Mouse (Mus musculus) liver, embryonic 11.5 days (tissue): ENCODE measurements around the gene Elavl4. TPM values are rescaled to one million over a fixed set of nuclear protein-coding genes. Genes with fewer than 3 reads are reported as not detected.

Experiments
- ATAC-seq: fragments of 200-750 bp; cut with Nextera tagmentation; replicated peaks from 2 replicates; pipeline ENCODE4 v1.8.0; 2017; ENCODE audit warnings: moderate number of reproducible peaks, mild to moderate bottlenecking, moderate TSS enrichment, moderate library complexity; ENCODE audit not compliant: low FRiP score
- DNase-seq: peaks from one replicate; pipeline ENCODE4 v3.0.0-alpha.2; 2017; ENCODE audit warnings: low spot score
- H3K27ac ChIP-seq: fragments of 300-500 bp; sonication (generic); 2 replicates; pipeline ENCODE4 v1.5.1; 2014; ENCODE audit warnings: mild to moderate bottlenecking, low read depth, low read length, control low read depth
- H3K27me3 ChIP-seq: fragments of 300-500 bp; sonication (generic); replicated peaks from 2 replicates; pipeline ENCODE4 v1.6.1; 2014; ENCODE audit warnings: low read length, mixed read lengths; ENCODE audit not compliant: control insufficient read depth, insufficient read depth
- H3K36me3 ChIP-seq: fragments of 300-500 bp; sonication (generic); 2 replicates; pipeline ENCODE4 v1.6.1; 2014; ENCODE audit warnings: mild to moderate bottlenecking, low read length, moderate library complexity, mixed read lengths; ENCODE audit not compliant: control insufficient read depth, insufficient read depth
- H3K4me1 ChIP-seq: fragments of 300-500 bp; sonication (generic); replicated peaks from 2 replicates; pipeline ENCODE4 v1.6.1; 2014; ENCODE audit warnings: low read length, mixed read lengths; ENCODE audit not compliant: control insufficient read depth, insufficient read depth
- H3K4me2 ChIP-seq: fragments of 300-500 bp; sonication (generic); 2 replicates; pipeline ENCODE4 v1.6.1; 2014; ENCODE audit warnings: mild to moderate bottlenecking, control low read depth, moderate library complexity
- H3K4me3 ChIP-seq: fragments of 300-500 bp; sonication (generic); 2 replicates; pipeline ENCODE4 v1.5.1; 2014; ENCODE audit warnings: low read depth, low read length, control low read depth
- H3K9ac ChIP-seq: fragments of 300-500 bp; sonication (generic); 2 replicates; pipeline ENCODE4 v1.6.1; 2014; ENCODE audit warnings: low read depth, low read length, control low read depth
- H3K9me3 ChIP-seq: fragments of 300-500 bp; sonication (generic); 2 replicates; pipeline ENCODE4 v1.6.1; 2016; ENCODE audit warnings: low read length, inconsistent platforms, mixed read lengths; ENCODE audit not compliant: control insufficient read depth
- WGBS: fragments of 180-500 bp; shearing (Covaris S2); extraction: QIAGEN DNeasy Blood & Tissue Kit; methylation state at CpG from one replicate; pipeline ENCODE4 v1.1.7; 2014; 5-methylcytosine and 5-hydroxymethylcytosine counted together
- polyA plus RNA-seq: library from polyadenylated mRNA; unstranded; fragments of >200 nt; fragmentation: Nextera tagmentation; extraction: Ambion mirVana; gene quantifications from 2 replicates; pipeline ENCODE4 v1.2.1, GENCODE M21; 2014

Gene Elavl4
- polyA plus RNA-seq, 1 experiment from 2014 or later = 1.7 TPM

DNA sequence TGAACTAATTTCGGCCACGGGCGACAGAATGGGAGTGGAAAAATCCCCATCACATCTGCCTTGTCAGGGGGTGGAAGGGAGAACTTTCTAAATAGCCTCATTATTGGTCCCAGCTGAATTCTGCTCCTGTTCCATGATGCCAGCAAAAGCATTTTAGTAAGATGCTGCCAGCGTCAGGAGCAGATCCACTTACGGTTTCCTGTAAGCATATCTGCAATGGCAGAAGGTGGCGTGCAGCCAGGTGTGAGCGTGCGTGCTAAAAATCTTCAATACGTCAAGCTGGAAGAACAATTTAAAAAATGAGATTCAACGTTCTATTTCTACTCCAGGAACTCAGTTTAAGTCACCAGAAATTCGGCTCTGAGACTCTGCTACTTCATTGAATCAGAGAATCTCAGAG, 45.1 kb downstream of the Elavl4 start:
- ATAC-seq (no peak), DNase-seq (no peak)
- Histone ChIP-seq H3K27me3 (no peaks in the 10 kb centered on the region), H3K36me3 (no peaks in the 10 kb centered on the region), H3K4me3 (no peak overlapping the region), H3K27ac (no peak overlapping the region), H3K4me2 (no peak overlapping the region), H3K4me1 (no peaks in the 10 kb centered on the region), H3K9me3 (no peaks in the 10 kb centered on the region), H3K9ac (no peak overlapping the region)
- WGBS = 84% methylated on average over 11 of the region's 11 CpGs

DNA sequence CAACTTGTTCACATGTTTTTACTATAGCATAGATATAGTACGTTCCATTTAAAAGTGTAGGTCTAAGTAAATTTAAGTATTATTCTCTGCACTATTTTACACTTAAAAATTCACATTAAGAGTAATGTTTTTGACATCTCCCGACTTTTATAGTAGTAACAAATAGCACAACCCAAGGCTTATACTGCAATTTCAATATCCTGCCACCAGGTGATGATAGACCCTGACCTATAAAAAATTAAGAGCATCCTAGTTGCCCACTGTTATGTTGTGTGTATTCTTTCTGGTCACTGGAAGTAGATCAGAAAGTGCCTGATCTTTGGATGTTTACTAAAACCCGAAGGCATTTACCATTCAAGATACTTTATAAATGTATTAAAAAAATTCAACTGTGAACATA, 55.9 kb downstream of the Elavl4 start:
- no peaks in the 10 kb centered on the region for H3K36me3 ChIP-seq
- no peaks in the 10 kb centered on the region for H3K9me3 ChIP-seq
- no peaks in the 10 kb centered on the region for H3K4me1 ChIP-seq
- DNase-seq (no peak), ATAC-seq (no peak)
- no peak overlapping the region for H3K27ac ChIP-seq
- H3K27me3 ChIP-seq = no peaks in the 10 kb centered on the region
- WGBS = 70% methylated on average over 3 of the region's 3 CpGs
- no peak overlapping the region for H3K4me3 ChIP-seq
- H3K9ac ChIP-seq = no peak overlapping the region
- no peak overlapping the region for H3K4me2 ChIP-seq

DNA sequence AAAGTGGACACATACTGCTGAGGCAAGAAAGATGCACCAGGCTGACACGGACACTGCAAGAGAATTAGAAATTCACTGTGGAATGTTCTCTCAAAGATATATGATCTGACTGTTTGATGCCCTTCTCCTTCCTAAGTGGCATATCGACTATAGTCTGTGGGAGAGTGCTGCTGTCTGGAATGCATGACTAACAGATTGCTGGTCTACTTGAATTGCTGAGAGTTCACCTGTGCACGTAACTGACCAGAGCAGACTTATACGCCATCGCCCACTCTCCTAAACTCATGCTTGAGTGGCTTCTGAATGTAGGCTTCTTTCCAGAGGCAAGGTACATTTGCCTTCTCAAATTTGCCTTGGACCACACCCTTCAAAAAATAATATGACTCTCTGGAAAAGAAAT, 58.5 kb downstream of the Elavl4 start:
- Histone ChIP-seq H3K9me3 (no peaks in the 10 kb centered on the region), H3K9ac (no peak overlapping the region), H3K27ac (no peak overlapping the region), H3K36me3 (no peaks in the 10 kb centered on the region), H3K4me1 (no peaks in the 10 kb centered on the region), H3K27me3 (no peaks in the 10 kb centered on the region), H3K4me2 (no peak overlapping the region), H3K4me3 (no peak overlapping the region)
- ATAC-seq (no peak), DNase-seq (no peak)
- WGBS = 72% methylated on average over 5 of the region's 5 CpGs

DNA sequence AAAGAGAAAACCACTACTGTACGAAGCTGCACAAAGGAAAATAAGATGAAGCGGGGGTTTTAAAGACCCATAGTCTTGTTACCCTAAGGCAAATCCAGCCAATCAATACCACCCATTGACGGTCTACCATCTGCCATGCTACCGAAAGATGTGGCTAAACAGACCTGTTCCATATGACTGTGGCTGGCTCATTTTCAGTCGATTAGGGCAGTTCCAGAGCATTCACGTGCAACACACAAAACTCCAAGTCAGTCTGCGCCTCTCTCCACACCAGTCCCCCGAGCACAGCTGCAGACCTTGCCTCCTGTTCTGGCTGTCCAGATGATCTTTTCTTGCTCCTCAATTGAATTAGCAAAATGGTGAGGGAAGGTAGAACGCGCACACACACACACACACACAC, 59.2 kb downstream of the Elavl4 start:
- DNase-seq (no peak), ATAC-seq (no peak)
- H3K4me2 ChIP-seq = no peak overlapping the region
- no peak overlapping the region for H3K4me3 ChIP-seq
- WGBS = 76% methylated on average over 10 of the region's 10 CpGs
- H3K9me3 ChIP-seq = no peaks in the 10 kb centered on the region
- H3K27ac ChIP-seq = no peak overlapping the region
- no peaks in the 10 kb centered on the region for H3K27me3 ChIP-seq
- H3K9ac ChIP-seq = no peak overlapping the region
- no peaks in the 10 kb centered on the region for H3K4me1 ChIP-seq
- no peaks in the 10 kb centered on the region for H3K36me3 ChIP-seq

DNA sequence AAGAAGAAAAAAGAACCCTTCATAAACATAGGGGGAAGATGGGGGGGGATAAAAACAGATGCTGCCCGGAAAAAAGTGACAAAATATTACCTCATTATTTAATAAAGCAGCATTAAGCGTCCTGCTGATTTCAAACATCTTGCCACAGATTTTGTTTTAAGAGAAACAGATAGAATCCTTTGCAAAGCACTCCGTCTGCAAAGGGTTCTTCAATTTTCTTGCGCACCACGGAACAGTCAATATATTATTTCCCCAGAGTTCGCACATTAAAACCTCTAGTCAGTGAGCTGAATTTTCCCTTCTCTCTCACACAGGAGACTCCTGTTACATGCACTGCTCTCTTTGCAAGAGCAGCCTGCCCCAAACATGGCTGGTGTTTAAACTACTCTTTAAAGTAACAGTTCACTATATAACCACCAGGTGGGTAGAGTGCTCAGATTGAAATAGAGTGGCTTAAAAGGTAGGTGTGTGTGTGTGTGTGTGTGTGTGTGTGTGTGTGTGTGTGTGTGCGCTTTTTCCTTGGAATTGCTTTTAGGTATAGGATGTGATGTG, 61.1 kb downstream of the Elavl4 start:
- DNase-seq (no peak), ATAC-seq (no peak)
- no peak overlapping the region for H3K4me3 ChIP-seq
- no peaks in the 10 kb centered on the region for H3K27me3 ChIP-seq
- no peak overlapping the region for H3K27ac ChIP-seq
- H3K4me2 ChIP-seq = no peak overlapping the region
- H3K4me1 ChIP-seq = no peaks in the 10 kb centered on the region
- H3K9ac ChIP-seq = no peak overlapping the region
- no peaks in the 10 kb centered on the region for H3K9me3 ChIP-seq
- H3K36me3 ChIP-seq = no peaks in the 10 kb centered on the region
- 76% methylated on average over 7 of the region's 7 CpGs for WGBS

DNA sequence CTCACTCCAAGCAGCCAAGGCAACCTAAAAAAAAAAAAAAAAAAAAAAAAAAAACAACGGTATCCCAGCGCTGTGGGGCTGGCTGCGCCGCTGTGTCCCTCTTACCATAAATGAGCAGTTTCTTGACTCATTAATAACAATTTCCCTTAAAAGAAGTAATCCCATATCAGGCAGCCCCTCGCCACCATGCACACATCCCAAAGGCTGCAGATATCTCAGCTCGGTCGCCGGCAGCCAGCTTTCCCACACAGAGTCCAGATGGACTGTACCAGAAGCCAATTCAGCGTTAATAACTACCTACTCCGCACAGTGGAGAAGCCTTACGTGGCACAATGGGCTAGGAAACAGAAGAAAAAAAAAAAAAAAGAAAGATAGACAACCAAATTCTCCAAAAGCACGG, 61.7 kb downstream of the Elavl4 start:
- H3K4me3 ChIP-seq = no peak overlapping the region
- H3K27ac ChIP-seq = no peak overlapping the region
- no peaks in the 10 kb centered on the region for H3K9me3 ChIP-seq
- no peaks in the 10 kb centered on the region for H3K27me3 ChIP-seq
- H3K36me3 ChIP-seq = no peaks in the 10 kb centered on the region
- no peaks in the 10 kb centered on the region for H3K4me1 ChIP-seq
- no peak overlapping the region for H3K9ac ChIP-seq
- 75% methylated on average over 12 of the region's 12 CpGs for WGBS
- ATAC-seq = no peak
- no peak for DNase-seq
- no peak overlapping the region for H3K4me2 ChIP-seq

DNA sequence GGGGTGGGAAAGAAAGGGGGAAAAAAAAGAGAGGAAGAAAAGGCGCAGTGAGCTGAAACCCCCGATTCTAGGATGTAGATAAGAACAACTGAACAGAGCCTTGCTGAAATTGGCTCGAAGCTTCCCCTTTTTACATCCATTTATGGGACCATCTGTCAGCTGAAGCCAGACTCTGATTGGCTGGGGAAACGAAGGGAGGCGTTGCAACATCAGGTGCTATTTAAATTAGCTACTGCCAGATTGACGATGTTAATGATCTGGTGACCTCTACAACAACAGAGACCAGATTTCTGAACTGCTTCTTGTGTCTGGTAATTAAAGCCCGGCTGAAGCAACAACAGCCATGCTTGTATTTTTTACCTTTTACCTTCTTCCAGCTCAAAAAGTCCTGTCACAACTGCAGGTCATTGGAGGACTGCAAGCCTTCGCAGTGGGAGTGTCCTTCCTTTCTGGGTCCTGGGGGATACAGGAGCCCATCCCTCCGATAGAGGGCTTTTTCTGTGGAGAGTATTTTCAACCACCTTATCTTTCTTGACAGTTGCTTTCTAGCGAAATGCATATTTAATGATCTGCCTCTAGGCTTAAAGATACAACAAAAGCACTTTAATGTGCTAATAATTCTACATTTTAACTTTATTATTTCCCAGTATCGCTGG, 64.2 kb downstream of the Elavl4 start:
- Histone ChIP-seq H3K27ac (no peak overlapping the region), H3K4me2 (no peak overlapping the region), H3K4me3 (no peak overlapping the region), H3K4me1 (no peaks in the 10 kb centered on the region), H3K9ac (no peak overlapping the region), H3K27me3 (no peaks in the 10 kb centered on the region), H3K36me3 (no peaks in the 10 kb centered on the region), H3K9me3 (no peaks in the 10 kb centered on the region)
- DNase-seq (no peak), ATAC-seq (no peak)
- 20% methylated on average over 11 of the region's 11 CpGs for WGBS

DNA sequence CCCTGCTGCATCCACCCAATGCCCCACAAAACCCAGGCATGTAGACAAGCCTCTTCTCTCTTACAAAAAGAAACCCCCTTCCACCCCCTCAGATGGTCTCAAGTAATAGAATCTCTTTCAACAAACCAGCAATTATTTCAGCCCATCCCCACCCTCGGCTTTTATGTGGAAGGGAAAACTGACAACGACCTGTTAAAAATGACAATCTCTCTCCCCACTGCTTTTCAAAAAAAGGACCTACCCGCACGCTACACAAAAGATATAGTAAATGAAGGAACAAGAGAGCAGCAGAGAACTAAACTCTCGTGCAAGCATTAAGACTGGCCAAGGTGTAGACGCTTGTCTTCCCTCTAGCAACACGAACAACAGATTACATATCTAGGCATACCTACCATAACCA, 64.9 kb downstream of the Elavl4 start:
- no peak overlapping the region for H3K27ac ChIP-seq
- no peaks in the 10 kb centered on the region for H3K36me3 ChIP-seq
- H3K9ac ChIP-seq = no peak overlapping the region
- no peak for DNase-seq
- no peak overlapping the region for H3K4me3 ChIP-seq
- H3K4me1 ChIP-seq = no peaks in the 10 kb centered on the region
- 55% methylated on average over 7 of the region's 7 CpGs for WGBS
- no peak for ATAC-seq
- no peaks in the 10 kb centered on the region for H3K9me3 ChIP-seq
- no peak overlapping the region for H3K4me2 ChIP-seq
- no peaks in the 10 kb centered on the region for H3K27me3 ChIP-seq

DNA sequence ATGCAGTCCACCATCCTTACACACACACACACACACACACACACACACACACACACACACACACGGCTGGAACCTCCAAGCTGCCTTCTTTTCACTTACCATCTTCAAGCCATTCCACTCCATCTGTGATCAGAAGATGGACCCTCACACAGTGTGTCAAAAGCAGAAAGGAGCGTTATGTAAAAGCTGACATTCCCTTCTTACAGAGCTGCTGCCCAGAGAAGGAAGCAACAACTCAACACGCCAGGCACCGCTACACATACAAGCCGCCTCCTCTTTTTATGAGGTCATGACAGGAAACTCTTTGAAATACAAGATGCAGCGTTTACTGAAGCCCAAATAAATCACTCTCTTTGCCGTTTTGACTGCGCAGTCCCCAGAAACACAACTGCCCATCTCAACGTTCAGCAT, 65.3 kb downstream of the Elavl4 start:
- H3K9ac ChIP-seq = no peak overlapping the region
- H3K9me3 ChIP-seq = no peaks in the 10 kb centered on the region
- H3K36me3 ChIP-seq = no peaks in the 10 kb centered on the region
- no peak for ATAC-seq
- H3K27me3 ChIP-seq = no peaks in the 10 kb centered on the region
- H3K4me3 ChIP-seq = no peak overlapping the region
- DNase-seq = no peak
- H3K27ac ChIP-seq = no peak overlapping the region
- H3K4me2 ChIP-seq = no peak overlapping the region
- 38% methylated on average over 9 of the region's 9 CpGs for WGBS
- no peaks in the 10 kb centered on the region for H3K4me1 ChIP-seq
